Mouse (Mus musculus): ENCODE data around the gene 2310011J03Rik. TPM values are rescaled to one million over a fixed set of nuclear protein-coding genes. Genes with fewer than 3 reads are reported as not detected.
"Not testable (repeated sequence)": the region's sequence is repeated elsewhere in the genome, so short reads cannot be mapped to it uniquely, and the experiment has no call there.

The 2310011J03Rik gene
- polyA plus RNA-seq, 2 experiments = 45.1 to 46.1 TPM

- peak overlapping the region; percentile 29 for H3K4me3 ChIP-seq (replicated peaks; ENCODE audit: low read length)
- 15% methylated on average over 14 of the region's 17 CpGs for WGBS
- DNase-seq (ENCODE audit: low spot score) = no peak
- no peaks in the 10 kb centered on the region for H3K9me3 ChIP-seq (ENCODE audit: control insufficient read depth, low read length)
- peaks cover 20% of the 10 kb centered on the region for H3K4me1 ChIP-seq (ENCODE audit: control insufficient read depth, insufficient read depth, low read length)
- H3K27me3 ChIP-seq (ENCODE audit: control insufficient read depth, insufficient read depth, low read length) = peaks cover 98% of the 10 kb centered on the region
- TF ChIP-seq POLR2A (IDR thresholded peaks at IDR 0.05; ENCODE audit: borderline replicate concordance, extremely low read depth, insufficient read depth, insufficient read length) = no peak
- no peaks in the 10 kb centered on the region for H3K36me3 ChIP-seq (ENCODE audit: control insufficient read depth, insufficient read depth, low read length)
- no peak overlapping the region for H3K27ac ChIP-seq (replicated peaks; ENCODE audit: low read depth, low read length)
- H3K9ac ChIP-seq (ENCODE audit: low read depth, low read length, severe bottlenecking) = 0 out of 2 replicates have a peak overlapping the region, but pooled peaks have one; percentile 25
- no peak for ATAC-seq (ENCODE audit: low FRiP score, low read depth)
- H3K4me2 ChIP-seq (replicated peaks; ENCODE audit: low read depth, low read length, severe bottlenecking) = 0 out of 2 replicates have a peak overlapping the region, but pooled peaks have one; percentile 45
Observed at GRCm38 (mm10) chr10:80347514-80347967, 27.2 kb upstream of the 2310011J03Rik start.

- not testable (repeated sequence) for H3K9me3 ChIP-seq (ENCODE audit: control insufficient read depth, low read length); ATAC-seq (ENCODE audit: low FRiP score, low read depth); H3K4me3 ChIP-seq (replicated peaks; ENCODE audit: low read length); H3K4me2 ChIP-seq (replicated peaks; ENCODE audit: low read depth, low read length, severe bottlenecking); H3K27ac ChIP-seq (replicated peaks; ENCODE audit: low read depth, low read length); DNase-seq (ENCODE audit: low spot score); H3K9ac ChIP-seq (ENCODE audit: low read depth, low read length, severe bottlenecking); H3K36me3 ChIP-seq (ENCODE audit: control insufficient read depth, insufficient read depth, low read length)
- Histone ChIP-seq H3K27me3 (ENCODE audit: control insufficient read depth, insufficient read depth, low read length) (peaks cover 98% of the 10 kb centered on the region), H3K4me1 (ENCODE audit: control insufficient read depth, insufficient read depth, low read length) (peaks cover 23% of the 10 kb centered on the region)
- WGBS = 69% methylated on average over 5 of the region's 6 CpGs
Observed at GRCm38 (mm10) chr10:80345929-80346328, 25.6 kb upstream of the 2310011J03Rik start.

GRCm38 (mm10) chr10:80345122-80345521 is 24.8 kb upstream of the 2310011J03Rik start:
- DNase-seq (ENCODE audit: low spot score) (no peak), ATAC-seq (ENCODE audit: low FRiP score, low read depth) (no peak)
- 3% methylated on average over 15 of the region's 16 CpGs for WGBS
- Histone ChIP-seq H3K4me2 (replicated peaks; ENCODE audit: low read depth, low read length, severe bottlenecking) (peak overlapping the region; percentile 6; the same call in 1 of the 2 replicates), H3K27ac (replicated peaks; ENCODE audit: low read depth, low read length) (no peak overlapping the region), H3K4me3 (replicated peaks; ENCODE audit: low read length) (0 out of 2 replicates have a peak overlapping the region, but pooled peaks have one; percentile 4), H3K4me1 (ENCODE audit: control insufficient read depth, insufficient read depth, low read length) (peaks cover 26% of the 10 kb centered on the region), H3K36me3 (ENCODE audit: control insufficient read depth, insufficient read depth, low read length) (no peaks in the 10 kb centered on the region), H3K9me3 (ENCODE audit: control insufficient read depth, low read length) (no peaks in the 10 kb centered on the region), H3K27me3 (ENCODE audit: control insufficient read depth, insufficient read depth, low read length) (peaks cover 99% of the 10 kb centered on the region), H3K9ac (ENCODE audit: low read depth, low read length, severe bottlenecking) (no peak overlapping the region)
- TF ChIP-seq POLR2A (IDR thresholded peaks at IDR 0.05; ENCODE audit: borderline replicate concordance, extremely low read depth, insufficient read depth, insufficient read length) = no peak

GRCm38 (mm10) chr10:80344131-80344661 is 23.9 kb upstream of the 2310011J03Rik start:
- ATAC-seq (ENCODE audit: low FRiP score, low read depth) (no peak), DNase-seq (ENCODE audit: low spot score) (no peak)
- H3K27me3 ChIP-seq (ENCODE audit: control insufficient read depth, insufficient read depth, low read length) = peaks cover 90% of the 10 kb centered on the region
- peaks cover 26% of the 10 kb centered on the region for H3K4me1 ChIP-seq (ENCODE audit: control insufficient read depth, insufficient read depth, low read length)
- no peak overlapping the region for H3K27ac ChIP-seq (replicated peaks; ENCODE audit: low read depth, low read length)
- WGBS = 43% methylated on average over 9 of the region's 9 CpGs
- no peak overlapping the region for H3K9ac ChIP-seq (ENCODE audit: low read depth, low read length, severe bottlenecking)
- no peaks in the 10 kb centered on the region for H3K9me3 ChIP-seq (ENCODE audit: control insufficient read depth, low read length)
- no peak for TF ChIP-seq POLR2A (IDR thresholded peaks at IDR 0.05; ENCODE audit: borderline replicate concordance, extremely low read depth, insufficient read depth, insufficient read length)
- H3K4me2 ChIP-seq (replicated peaks; ENCODE audit: low read depth, low read length, severe bottlenecking) = no peak overlapping the region
- H3K36me3 ChIP-seq (ENCODE audit: control insufficient read depth, insufficient read depth, low read length) = no peaks in the 10 kb centered on the region
- H3K4me3 ChIP-seq (replicated peaks; ENCODE audit: low read length) = no peak overlapping the region

GRCm38 (mm10) chr10:80343425-80343895 is 23.1 kb upstream of the 2310011J03Rik start:
- Histone ChIP-seq H3K4me3 (replicated peaks; ENCODE audit: low read length) (peak overlapping the region; percentile 34), H3K9me3 (ENCODE audit: control insufficient read depth, low read length) (no peaks in the 10 kb centered on the region), H3K27me3 (ENCODE audit: control insufficient read depth, insufficient read depth, low read length) (peaks cover 82% of the 10 kb centered on the region), H3K36me3 (ENCODE audit: control insufficient read depth, insufficient read depth, low read length) (no peaks in the 10 kb centered on the region), H3K27ac (replicated peaks; ENCODE audit: low read depth, low read length) (no peak overlapping the region), H3K4me1 (ENCODE audit: control insufficient read depth, insufficient read depth, low read length) (peaks cover 20% of the 10 kb centered on the region), H3K4me2 (replicated peaks; ENCODE audit: low read depth, low read length, severe bottlenecking) (peak overlapping the region; percentile 49), H3K9ac (ENCODE audit: low read depth, low read length, severe bottlenecking) (0 out of 2 replicates have a peak overlapping the region, but pooled peaks have one; percentile 2)
- WGBS = 20% methylated on average over 13 of the region's 13 CpGs
- ATAC-seq (ENCODE audit: low FRiP score, low read depth) = no peak
- no peak for DNase-seq (ENCODE audit: low spot score)
- TF ChIP-seq POLR2A (IDR thresholded peaks at IDR 0.05; ENCODE audit: borderline replicate concordance, extremely low read depth, insufficient read depth, insufficient read length) = no peak

All from limb, embryonic 14.5 days (tissue).